Mouse (Mus musculus): ENCODE data around the gene Cd2bp2. TPM values are rescaled to one million over a fixed set of nuclear protein-coding genes. Genes with fewer than 3 reads are reported as not detected.

Cd2bp2 gene
- total and polyA plus RNA-seq, 3 experiments, result 56.7 to 64.8 TPM; not detected in 1

DNA sequence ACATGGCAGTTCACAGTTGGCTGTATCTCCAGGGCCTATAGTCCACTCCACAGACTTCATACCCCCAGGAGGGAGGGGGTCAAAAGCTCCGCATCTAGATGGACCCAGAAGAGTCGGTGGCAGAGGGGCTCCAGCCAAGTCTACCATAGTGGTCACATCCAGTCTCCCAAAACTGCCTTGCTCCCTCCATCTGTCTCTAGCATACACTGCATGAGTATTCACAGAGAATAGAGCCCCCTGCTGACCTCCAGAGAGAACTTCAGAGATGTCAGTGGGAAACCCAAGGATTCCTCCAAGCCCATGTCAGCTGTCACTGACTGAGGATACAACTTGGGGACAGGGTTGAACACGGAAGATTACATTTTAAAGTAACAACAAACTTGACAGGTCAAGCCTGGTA is 10.2 kb downstream of the Cd2bp2 start:
- no peaks in the 10 kb centered on the region; the same call in 1 of the 2 replicates for H3K79me2 ChIP-seq (ENCODE audit: control insufficient read depth, insufficient read depth, low read length, poor library complexity)
- peak overlapping the region; percentile 59 for H3K9ac ChIP-seq (ENCODE audit: control insufficient read depth, low read depth, low read length, poor library complexity, severe bottlenecking)
- peak overlapping the region; percentile 92 for H3K27ac ChIP-seq (ENCODE audit: control insufficient read depth, low read depth, low read length)
- H3K36me3 ChIP-seq (ENCODE audit: control insufficient read depth in 1 of 2, insufficient read depth in 2 of 2, low read length in 2 of 2), result peaks cover 0 to 46% of the 10 kb centered on the region in 2 experiments; a peak in 2 of 4 replicates
- DNase-seq (ENCODE audit: low read depth, low spot score), result peak; percentile 78
- no peaks in the 10 kb centered on the region for H3K27me3 ChIP-seq (ENCODE audit: control insufficient read depth in 1 of 2, insufficient read depth in 2 of 2, low read length in 2 of 2)
- no peaks in the 10 kb centered on the region for H3K9me3 ChIP-seq (replicated peaks; ENCODE audit: insufficient read depth, low read length)
- no peak overlapping the region for H3K4me3 ChIP-seq (ENCODE audit: control insufficient read depth in 1 of 2, insufficient read depth in 1 of 2, low read depth in 2 of 2, low read length in 2 of 2)
- peaks cover 35 to 40% of the 10 kb centered on the region in 2 experiments for H3K4me1 ChIP-seq (ENCODE audit: control insufficient read depth in 1 of 2, insufficient read depth in 2 of 2, low read length in 2 of 2)
- TF ChIP-seq USF1 (IDR thresholded peaks at IDR 0.05; ENCODE audit: low read depth, low read length) (no peak), GABPA (IDR thresholded peaks at IDR 0.05; ENCODE audit: low read depth, low read length) (no peak), GATA1 (IDR thresholded peaks at IDR 0.05; ENCODE audit: low read depth, low read length) (no peak), SIN3A (IDR thresholded peaks at IDR 0.05; ENCODE audit: low read length) (peak; percentile 55; the same call in 1 of the 2 replicates), MAX (IDR thresholded peaks at IDR 0.05; ENCODE audit: low read length) (0 out of 2 replicates have a peak, but pooled peaks have one; percentile 29), SMC3 (IDR thresholded peaks at IDR 0.05; ENCODE audit: low read depth, low read length) (peak; percentile 77), MAZ (IDR thresholded peaks at IDR 0.05; ENCODE audit: low read depth, low read length) (peak; percentile 61; the same call in 1 of the 2 replicates), USF2 (IDR thresholded peaks at IDR 0.05; ENCODE audit: borderline replicate concordance in 1 of 2, insufficient read depth in 1 of 2, low read depth in 1 of 2, low read length in 2 of 2) (no peak), ELF1 (IDR thresholded peaks at IDR 0.05; ENCODE audit: low read depth, low read length) (no peak), TAL1 (IDR thresholded peaks at IDR 0.05; ENCODE audit: low read length) (no peak), TCF12 (IDR thresholded peaks at IDR 0.05; ENCODE audit: low read depth, low read length) (peak; percentile 8; the same call in 1 of the 2 replicates), MYC (IDR thresholded peaks at IDR 0.05; ENCODE audit: low read depth, low read length) (0 out of 2 replicates have a peak, but pooled peaks have one; percentile 40), MYB (IDR thresholded peaks at IDR 0.05; ENCODE audit: low read depth, low read length) (no peak), UBTF (IDR thresholded peaks at IDR 0.05; ENCODE audit: borderline replicate concordance, insufficient read depth, low read depth, low read length) (no peak), JUND (IDR thresholded peaks at IDR 0.05; ENCODE audit: low read depth, low read length) (0 out of 2 replicates have a peak, but pooled peaks have one; percentile 17), CTCF (IDR thresholded peaks at IDR 0.05 in 2 of 3, conservative IDR thresholded peaks at IDR 0.05 in 1 of 3; ENCODE audit: control insufficient read depth in 1 of 3, insufficient read depth in 1 of 3, low read depth in 2 of 3, low read length in 3 of 3, poor library complexity in 1 of 3, severe bottlenecking in 1 of 3) (peak; percentile 35 to 88 (median 66)), NRF1 (IDR thresholded peaks at IDR 0.05; ENCODE audit: insufficient read depth, low read depth, low read length, poor library complexity, severe bottlenecking) (no peak), CHD1 (IDR thresholded peaks at IDR 0.05; ENCODE audit: low read depth, low read length) (no peak), ETS1 (IDR thresholded peaks at IDR 0.05; ENCODE audit: low read depth, low read length) (0 out of 2 replicates have a peak, but pooled peaks have one; percentile 20), POLR2A (IDR thresholded peaks at IDR 0.05; ENCODE audit: control insufficient read depth in 1 of 2, insufficient read depth in 1 of 2, low read depth in 1 of 2, low read length in 2 of 2, poor library complexity in 1 of 2) (no peak), MXI1 (IDR thresholded peaks at IDR 0.05; ENCODE audit: low read depth, low read length) (peak; percentile 46; the same call in 1 of the 2 replicates), POLR2AphosphoS2 (IDR thresholded peaks at IDR 0.05; ENCODE audit: low read length) (no peak), NELFE (IDR thresholded peaks at IDR 0.05; ENCODE audit: low read depth, low read length) (no peak), MEF2A (IDR thresholded peaks at IDR 0.05; ENCODE audit: extremely low read depth, insufficient replicate concordance, low read depth, low read length, poor library complexity, severe bottlenecking) (no peak), MAFK (IDR thresholded peaks at IDR 0.05; ENCODE audit: borderline replicate concordance, low read depth, low read length) (no peak), ZNF384 (IDR thresholded peaks at IDR 0.05; ENCODE audit: low read depth, low read length) (no peak), EP300 (IDR thresholded peaks at IDR 0.05; ENCODE audit: low read depth in 1 of 2, low read length in 2 of 2) (0 out of 4 replicates have a peak, but pooled peaks of 1 of the 2 experiments have one; percentile 23), HCFC1 (IDR thresholded peaks at IDR 0.05; ENCODE audit: low read depth, low read length) (0 out of 2 replicates have a peak, but pooled peaks have one; percentile 34), E2F4 (IDR thresholded peaks at IDR 0.05; ENCODE audit: borderline replicate concordance, low read depth, low read length) (no peak), ZC3H11A (IDR thresholded peaks at IDR 0.05; ENCODE audit: low read depth, low read length) (peak; percentile 74), KAT2A (conservative IDR thresholded peaks at IDR 0.05; ENCODE audit: low read depth, low read length) (no peak), POLR2AphosphoS5 (IDR thresholded peaks at IDR 0.05; ENCODE audit: borderline replicate concordance, low read depth, low read length) (no peak), RCOR1 (IDR thresholded peaks at IDR 0.05; ENCODE audit: low read depth, low read length) (0 out of 2 replicates have a peak, but pooled peaks have one; percentile 30), ZMIZ1 (IDR thresholded peaks at IDR 0.05; ENCODE audit: low read depth, low read length) (no peak), TBP (IDR thresholded peaks at IDR 0.05; ENCODE audit: low read depth, low read length) (no peak), BHLHE40 (IDR thresholded peaks at IDR 0.05; ENCODE audit: borderline replicate concordance, low read depth, low read length) (no peak)

Data from MEL (cell line).